Mouse (Mus musculus) limb, embryonic 13.5 days (tissue): Measurements from ENCODE around the gene Tdp2. TPM values are rescaled to one million over a fixed set of nuclear protein-coding genes. Genes with fewer than 3 reads are reported as not detected.
A peak's percentile ranks its signal among the peaks of the same experiment; 100 is the strongest.
"Not testable (repeated sequence)": the region's sequence is repeated elsewhere in the genome, so short reads cannot be mapped to it uniquely, and the experiment has no call there.

Experiments
- ATAC-seq: fragments of 200-750 bp; cut with Nextera tagmentation; 2 replicates; pipeline ENCODE4 v1.8.0; 2017; ENCODE audit warnings: low read depth, moderate number of reproducible peaks, moderate TSS enrichment; ENCODE audit not compliant: low FRiP score
- H3K27ac ChIP-seq: fragments of 300-500 bp; sonication (generic); 2 replicates; pipeline ENCODE4 v1.5.1; 2015; ENCODE audit warnings: inconsistent platforms, mild to moderate bottlenecking, moderate library complexity
- H3K27me3 ChIP-seq: fragments of 300-500 bp; sonication (generic); 2 replicates; pipeline ENCODE4 v1.6.1; 2015; ENCODE audit warnings: mild to moderate bottlenecking, inconsistent platforms
- H3K36me3 ChIP-seq: fragments of 300-500 bp; sonication (generic); 2 replicates; pipeline ENCODE4 v1.6.1; 2015; ENCODE audit warnings: inconsistent platforms, mild to moderate bottlenecking, moderate library complexity
- H3K4me1 ChIP-seq: fragments of 300-500 bp; sonication (generic); 2 replicates; pipeline ENCODE4 v1.6.1; 2015; ENCODE audit warnings: inconsistent platforms
- H3K4me2 ChIP-seq: fragments of 300-500 bp; sonication (generic); replicated peaks from 2 replicates; pipeline ENCODE4 v1.6.1; 2015; ENCODE audit warnings: inconsistent platforms, mild to moderate bottlenecking, moderate library complexity
- H3K4me3 ChIP-seq: fragments of 300-500 bp; sonication (generic); 2 replicates; pipeline ENCODE4 v1.5.1; 2015; ENCODE audit warnings: moderate library complexity, mild to moderate bottlenecking, inconsistent platforms
- H3K9ac ChIP-seq: fragments of 300-500 bp; sonication (generic); 2 replicates; pipeline ENCODE4 v1.6.1; 2015; ENCODE audit warnings: mild to moderate bottlenecking, inconsistent platforms
- H3K9me3 ChIP-seq: fragments of 300-500 bp; sonication (generic); 2 replicates; pipeline ENCODE4 v1.6.1; 2016; ENCODE audit warnings: inconsistent platforms
- WGBS: fragments of 180-500 bp; shearing (Covaris S2); methylation state at CpG from one replicate; pipeline ENCODE4 v1.1.7; 2015; 5-methylcytosine and 5-hydroxymethylcytosine counted together
- polyA plus RNA-seq: library from polyadenylated mRNA; unstranded; fragments of >200 nt; fragmentation: Nextera tagmentation; extraction: Ambion mirVana; gene quantifications from 2 replicates; pipeline ENCODE4 v1.2.1, GENCODE M21; 2015

The Tdp2 gene
- polyA plus RNA-seq, 1 experiment from 2014 or later: 53.8 TPM

DNA sequence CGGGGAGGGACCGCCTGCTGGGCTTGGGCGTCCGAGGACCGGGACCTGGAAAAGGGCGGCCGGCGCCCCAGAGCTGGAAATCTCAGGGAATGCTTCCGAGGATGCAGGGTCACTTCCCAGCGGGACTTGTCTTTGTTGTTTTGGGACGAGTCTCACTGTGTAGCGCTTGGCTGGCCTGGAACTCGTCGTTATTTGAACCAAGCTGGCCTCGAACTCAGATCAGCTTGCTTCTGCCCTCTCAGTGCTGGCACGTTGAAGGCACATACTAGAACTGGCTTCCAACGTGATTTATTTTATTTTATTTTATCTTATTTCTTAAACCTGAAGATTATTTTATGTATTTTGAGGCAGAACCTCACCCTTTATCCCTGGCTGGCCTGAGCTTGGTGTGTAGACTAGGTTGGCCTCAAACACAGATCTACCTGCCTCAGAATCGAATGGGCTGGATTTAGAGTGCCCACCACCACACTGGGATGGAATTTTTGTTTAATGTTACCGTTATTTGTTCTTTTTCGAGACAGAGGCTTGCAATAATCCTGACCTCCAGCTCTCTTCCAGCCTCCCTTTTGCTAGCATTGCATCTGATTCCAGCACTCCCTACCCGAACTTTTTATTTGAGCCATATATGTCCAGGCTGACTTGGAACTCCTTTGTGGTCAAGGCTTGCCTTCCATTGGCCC is 792 bp downstream of the Tdp2 start:
- Histone ChIP-seq H3K9me3 (no peaks in the 10 kb centered on the region), H3K4me1 (peaks cover 28% of the 10 kb centered on the region), H3K36me3 (peaks cover 8% of the 10 kb centered on the region; the same call in 1 of the 2 replicates), H3K9ac (peak overlapping the region; percentile 95), H3K4me3 (peak overlapping the region; percentile 96), H3K4me2 (peak overlapping the region; percentile 87), H3K27ac (peak overlapping the region; percentile 88), H3K27me3 (no peaks in the 10 kb centered on the region)
- 4% methylated on average over 21 of the region's 21 CpGs for WGBS
- ATAC-seq: peak; percentile 10; the same call in 1 of the 2 replicates

DNA sequence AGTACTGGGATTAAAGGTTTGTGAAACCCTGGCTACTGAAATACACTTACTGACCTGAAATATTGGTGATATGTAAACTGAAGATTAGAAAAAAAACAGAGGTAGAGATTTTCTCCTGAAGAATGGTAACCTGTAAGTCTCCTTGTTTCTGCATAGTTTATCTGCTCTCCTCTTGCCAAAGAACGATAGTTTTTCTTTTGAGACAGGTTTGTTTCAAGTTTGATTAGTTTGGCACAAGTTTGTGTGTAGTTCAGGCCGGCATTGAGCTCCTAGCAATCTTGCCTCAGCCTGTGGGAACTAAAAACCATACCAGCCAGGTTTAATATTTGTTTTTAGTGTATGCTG is 1.3 kb downstream of the Tdp2 start:
- ATAC-seq: no peak
- Histone ChIP-seq H3K4me2 (peak overlapping the region; percentile 87), H3K4me1 (peaks cover 28% of the 10 kb centered on the region), H3K9me3 (no peaks in the 10 kb centered on the region), H3K27ac (no peak overlapping the region), H3K36me3 (peaks cover 12% of the 10 kb centered on the region; the same call in 1 of the 2 replicates), H3K27me3 (no peaks in the 10 kb centered on the region), H3K4me3 (peak overlapping the region; percentile 96), H3K9ac (peak overlapping the region; percentile 95)
- 58% methylated on average over 2 of the region's 2 CpGs for WGBS

DNA sequence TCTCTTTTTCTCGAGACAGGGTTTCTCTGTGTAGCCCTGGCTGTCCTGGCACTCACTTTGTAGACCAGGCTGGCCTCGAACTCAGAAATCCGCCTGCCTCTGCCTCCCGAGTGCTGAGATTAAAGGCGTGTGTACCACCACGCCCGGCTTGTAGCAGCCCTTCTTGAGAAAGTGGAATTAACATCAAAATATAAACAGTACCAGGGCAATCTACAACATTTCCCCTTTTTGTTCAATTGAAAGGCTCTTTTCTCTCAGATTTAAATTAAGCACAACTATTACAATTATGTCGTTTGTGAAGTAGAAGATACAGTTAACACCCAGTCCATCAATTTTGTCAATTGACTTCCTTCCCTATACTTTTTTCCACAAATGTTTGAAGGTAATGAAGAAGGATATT is 6.3 kb downstream of the Tdp2 start:
- not testable (repeated sequence) for ATAC-seq, H3K4me2 ChIP-seq, H3K27me3 ChIP-seq, H3K9me3 ChIP-seq, H3K9ac ChIP-seq, H3K4me3 ChIP-seq, H3K27ac ChIP-seq
- peaks cover 19% of the 10 kb centered on the region for H3K4me1 ChIP-seq
- WGBS: 92% methylated on average over 8 of the region's 8 CpGs
- peaks cover 41% of the 10 kb centered on the region for H3K36me3 ChIP-seq

DNA sequence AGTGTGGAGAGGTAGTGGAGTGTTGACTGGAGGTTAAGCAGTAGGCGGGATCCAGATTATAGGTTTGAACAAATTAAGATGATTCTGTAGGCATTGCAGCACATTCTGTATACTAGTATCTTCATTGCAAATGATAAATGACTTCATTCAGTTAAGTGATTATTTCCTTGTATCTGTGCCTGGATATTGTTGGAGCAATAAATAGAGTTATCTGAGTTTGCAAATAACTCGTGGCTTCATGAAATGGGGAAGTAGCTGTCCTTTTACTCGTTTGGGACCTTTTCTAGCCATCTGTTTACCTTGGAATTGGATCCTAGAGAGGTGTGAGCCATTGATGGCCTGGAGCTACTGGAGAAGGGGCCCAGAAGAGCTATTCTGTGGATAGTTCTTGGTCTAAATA is 8.4 kb downstream of the Tdp2 start:
- no peak overlapping the region for H3K9ac ChIP-seq
- WGBS: 78% methylated on average over 3 of the region's 3 CpGs
- H3K36me3 ChIP-seq: peaks cover 41% of the 10 kb centered on the region
- no peaks in the 10 kb centered on the region for H3K9me3 ChIP-seq
- H3K27me3 ChIP-seq: no peaks in the 10 kb centered on the region
- no peak overlapping the region for H3K4me3 ChIP-seq
- ATAC-seq: no peak
- no peak overlapping the region for H3K4me2 ChIP-seq
- peaks cover 3% of the 10 kb centered on the region for H3K4me1 ChIP-seq
- no peak overlapping the region for H3K27ac ChIP-seq

DNA sequence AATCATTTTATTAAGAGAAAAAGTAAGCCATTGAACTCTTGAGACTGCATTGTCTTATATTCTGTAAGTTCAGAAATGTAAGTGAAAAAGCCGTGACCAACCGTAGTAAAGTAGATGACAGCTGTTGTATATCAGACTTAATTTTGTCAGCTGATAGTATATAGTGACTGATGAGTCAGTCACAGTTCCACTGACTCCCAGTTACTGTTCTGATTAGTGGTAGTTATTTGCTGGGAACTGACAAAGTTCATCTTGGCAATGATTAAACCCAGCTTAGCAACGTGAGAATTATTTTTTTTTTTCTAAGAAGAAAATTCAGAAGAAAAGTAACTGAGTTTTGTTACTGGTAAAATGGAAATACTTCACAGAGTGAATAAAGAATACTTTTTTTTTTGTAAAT is 10.2 kb downstream of the Tdp2 start:
- Histone ChIP-seq H3K36me3 (peaks cover 34% of the 10 kb centered on the region), H3K9ac (no peak overlapping the region), H3K27ac (no peak overlapping the region), H3K9me3 (no peaks in the 10 kb centered on the region), H3K4me2 (no peak overlapping the region), H3K4me3 (no peak overlapping the region), H3K4me1 (peaks cover 8% of the 10 kb centered on the region), H3K27me3 (no peaks in the 10 kb centered on the region)
- 82% methylated on average over 3 of the region's 3 CpGs for WGBS
- ATAC-seq: no peak

DNA sequence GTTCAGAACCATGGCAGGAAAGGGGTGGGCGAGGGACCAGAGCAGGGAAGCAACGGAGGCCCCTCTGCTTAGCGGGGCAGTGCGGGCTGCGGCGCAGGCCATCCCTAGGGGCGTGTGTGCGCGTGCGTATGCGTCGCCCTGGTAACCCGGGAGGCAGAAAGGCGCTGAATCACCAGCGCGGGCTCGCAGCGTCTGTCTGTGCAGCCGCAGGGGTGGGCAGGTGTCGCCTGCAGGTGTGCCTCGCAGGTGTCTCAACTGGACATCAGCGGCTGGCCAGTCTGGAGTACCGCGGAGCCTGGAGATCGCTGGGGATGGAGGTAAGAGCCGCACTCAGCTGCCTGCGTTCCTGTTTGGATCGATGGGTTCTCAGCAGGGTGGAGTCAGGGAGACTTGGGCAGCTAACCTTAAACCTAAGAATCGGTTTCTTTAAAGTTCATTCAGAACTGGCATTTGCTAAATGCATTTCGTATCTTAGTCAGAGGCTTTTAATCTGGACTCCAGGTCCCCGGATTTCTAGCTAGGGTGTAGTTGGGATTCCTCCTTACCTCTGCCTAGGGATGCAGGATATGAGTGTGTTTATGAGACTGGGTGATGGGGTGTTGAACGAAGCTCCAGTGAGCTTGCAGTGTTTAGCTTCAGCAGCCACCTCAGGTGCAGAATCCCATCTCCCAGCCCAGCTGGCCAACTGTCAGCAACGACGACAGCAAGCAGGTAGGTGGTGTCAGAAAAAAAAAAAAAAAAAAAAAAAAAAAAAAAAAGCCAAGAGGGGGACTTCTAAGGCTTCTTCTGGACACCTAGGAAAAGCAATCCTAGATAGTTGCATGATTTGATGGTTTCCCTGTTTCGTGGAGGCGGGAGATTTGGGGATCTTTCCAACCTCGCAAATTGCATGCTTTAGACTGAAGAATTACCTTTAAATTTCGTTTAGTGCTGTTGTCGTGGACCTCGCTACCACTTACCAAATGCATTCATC is 13.8 kb downstream of the Tdp2 start, which contains the start of gene D130043K22Rik:
Gene D130043K22Rik (plus strand): TSS at position 153 of the 973 bp plus-strand sequence.
- Histone ChIP-seq H3K4me3 (peak within 1 kb of the TSS; percentile 48), H3K4me2 (peak within 1 kb of the TSS; percentile 95), H3K27ac (no peak within 1 kb of the TSS), H3K36me3 (peaks cover 12% of the 10 kb centered on the region), H3K9ac (peak within 1 kb of the TSS; percentile 66), H3K27me3 (no peaks in the 10 kb centered on the region), H3K4me1 (peaks cover 8% of the 10 kb centered on the region), H3K9me3 (no peaks in the 10 kb centered on the region)
- peak; percentile 73; the same call in 1 of the 2 replicates for ATAC-seq
- WGBS: 13% methylated on average over 40 of the region's 40 CpGs

DNA sequence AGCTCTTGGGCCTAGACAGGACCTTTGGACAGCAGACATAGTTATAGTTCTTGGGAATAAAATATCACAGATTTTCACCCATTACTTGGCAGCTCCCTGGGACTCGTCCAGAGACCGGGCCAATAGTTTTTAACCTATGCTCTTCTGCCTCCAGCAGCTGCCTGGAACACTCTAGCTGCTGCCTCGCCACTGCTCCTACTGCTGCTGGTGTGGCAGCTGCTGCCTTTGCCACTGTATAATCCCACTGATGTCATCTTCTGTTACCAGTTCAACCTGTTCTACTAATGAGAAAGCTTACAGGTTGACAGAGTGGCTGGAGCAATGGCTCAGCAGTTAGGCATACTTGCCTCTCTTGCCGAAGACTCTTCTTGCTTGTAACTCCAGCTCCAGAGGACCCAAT is 17.8 kb downstream of the Tdp2 start:
- H3K27ac ChIP-seq: no peak overlapping the region
- no peak overlapping the region for H3K4me3 ChIP-seq
- no peaks in the 10 kb centered on the region for H3K9me3 ChIP-seq
- peaks cover 8% of the 10 kb centered on the region for H3K4me1 ChIP-seq
- no peak overlapping the region for H3K9ac ChIP-seq
- no peak overlapping the region for H3K4me2 ChIP-seq
- WGBS: 86% methylated on average over 4 of the region's 4 CpGs
- H3K36me3 ChIP-seq: no peaks in the 10 kb centered on the region
- H3K27me3 ChIP-seq: no peaks in the 10 kb centered on the region
- no peak for ATAC-seq

DNA sequence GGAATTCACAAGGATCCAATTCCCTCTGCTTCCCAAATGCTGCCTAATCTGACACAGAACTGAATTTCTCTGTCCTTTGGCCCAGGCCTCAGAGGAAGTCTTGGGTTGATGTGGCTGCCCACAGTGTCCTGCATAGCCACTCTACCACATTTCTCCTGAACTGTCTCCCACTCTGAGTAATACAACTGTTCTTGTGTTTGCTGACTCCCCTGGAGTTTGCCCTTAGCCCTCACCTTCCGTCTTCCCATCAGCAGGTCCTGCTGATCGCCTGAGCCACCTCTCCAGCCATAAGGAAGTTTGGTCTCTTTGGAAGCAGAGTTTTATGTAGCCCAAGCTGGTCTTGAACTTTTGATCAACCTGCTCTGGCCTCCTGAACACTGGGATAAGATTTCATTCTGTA is 20.5 kb downstream of the Tdp2 start:
- Histone ChIP-seq H3K4me1 (no peaks in the 10 kb centered on the region), H3K4me3 (no peak overlapping the region), H3K27ac (no peak overlapping the region), H3K9ac (no peak overlapping the region), H3K4me2 (no peak overlapping the region), H3K36me3 (no peaks in the 10 kb centered on the region), H3K9me3 (no peaks in the 10 kb centered on the region), H3K27me3 (no peaks in the 10 kb centered on the region)
- WGBS: 76% methylated on average over 2 of the region's 2 CpGs
- no peak for ATAC-seq

DNA sequence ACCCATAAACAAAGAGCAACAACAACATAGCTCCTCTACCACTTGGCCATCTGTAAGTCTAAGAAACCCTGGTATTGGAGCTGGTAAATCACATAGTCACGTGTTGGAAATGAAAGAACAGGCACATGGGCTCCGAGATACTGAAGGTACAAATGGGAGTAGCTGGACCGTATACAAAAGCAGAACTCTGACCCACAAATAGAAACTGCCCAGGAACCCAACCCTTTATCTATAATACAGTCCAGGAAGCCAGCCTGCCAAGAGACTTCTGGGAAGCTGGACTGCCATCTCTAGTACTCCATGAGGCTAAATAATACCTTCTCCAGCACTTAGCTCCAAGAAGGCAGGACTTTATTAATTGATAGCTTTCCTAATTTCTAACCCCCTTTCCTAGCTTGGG is 21.1 kb downstream of the Tdp2 start:
- WGBS: 86% methylated on average over 3 of the region's 3 CpGs
- Histone ChIP-seq H3K27me3 (no peaks in the 10 kb centered on the region), H3K27ac (no peak overlapping the region), H3K4me2 (no peak overlapping the region), H3K4me1 (no peaks in the 10 kb centered on the region), H3K9me3 (no peaks in the 10 kb centered on the region), H3K4me3 (no peak overlapping the region), H3K36me3 (no peaks in the 10 kb centered on the region), H3K9ac (no peak overlapping the region)
- ATAC-seq: no peak

DNA sequence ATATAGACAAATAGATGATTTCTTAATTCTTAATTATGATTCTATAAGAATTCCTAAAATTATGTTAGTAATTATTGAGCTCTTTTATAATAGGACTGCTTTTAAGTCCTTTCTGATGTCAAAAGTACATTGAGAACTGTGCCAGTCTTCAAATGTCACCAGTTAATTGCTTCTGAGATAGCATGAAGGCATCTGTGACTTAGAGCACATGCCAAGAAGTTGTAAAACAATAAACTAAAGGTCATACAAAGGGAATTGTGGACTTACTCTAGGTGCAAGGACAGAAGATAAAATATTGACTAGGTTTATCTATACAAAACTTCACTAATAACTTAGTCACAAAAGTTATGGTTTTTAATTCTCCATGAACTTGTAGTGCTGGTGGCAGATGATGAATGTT is 27.6 kb downstream of the Tdp2 start:
- H3K4me3 ChIP-seq: no peak overlapping the region
- H3K27ac ChIP-seq: no peak overlapping the region
- no peak overlapping the region for H3K9ac ChIP-seq
- H3K36me3 ChIP-seq: no peaks in the 10 kb centered on the region
- no peak for ATAC-seq
- no peaks in the 10 kb centered on the region for H3K9me3 ChIP-seq
- H3K4me2 ChIP-seq: no peak overlapping the region
- peaks cover 19% of the 10 kb centered on the region; the same call in 1 of the 2 replicates for H3K4me1 ChIP-seq
- H3K27me3 ChIP-seq: no peaks in the 10 kb centered on the region

DNA sequence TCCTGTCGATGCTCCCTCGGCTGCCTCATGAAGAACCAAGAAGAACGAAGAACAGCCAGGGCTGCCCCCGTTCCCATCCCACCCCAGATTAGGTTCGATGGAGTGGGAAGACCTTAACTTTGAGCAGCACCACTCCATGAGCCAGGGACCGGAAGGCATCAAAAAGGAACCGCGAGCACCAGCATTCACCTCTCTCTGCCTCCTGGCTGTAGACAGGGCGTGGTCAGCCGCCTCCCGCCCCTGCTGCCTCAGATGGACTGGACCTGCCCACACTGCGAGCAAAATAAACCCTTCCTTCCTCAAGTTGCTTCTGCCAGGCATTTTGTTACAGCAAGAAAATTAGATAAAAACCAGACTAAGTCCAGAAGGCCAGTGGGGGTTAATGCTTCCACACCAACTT is 29.6 kb downstream of the Tdp2 start:
- Histone ChIP-seq H3K27me3 (no peaks in the 10 kb centered on the region), H3K36me3 (no peaks in the 10 kb centered on the region), H3K27ac (no peak overlapping the region), H3K4me2 (no peak overlapping the region), H3K9ac (no peak overlapping the region), H3K9me3 (no peaks in the 10 kb centered on the region), H3K4me3 (no peak overlapping the region), H3K4me1 (peaks cover 19% of the 10 kb centered on the region; the same call in 1 of the 2 replicates)
- no peak for ATAC-seq
- WGBS: 53% methylated on average over 12 of the region's 12 CpGs

DNA sequence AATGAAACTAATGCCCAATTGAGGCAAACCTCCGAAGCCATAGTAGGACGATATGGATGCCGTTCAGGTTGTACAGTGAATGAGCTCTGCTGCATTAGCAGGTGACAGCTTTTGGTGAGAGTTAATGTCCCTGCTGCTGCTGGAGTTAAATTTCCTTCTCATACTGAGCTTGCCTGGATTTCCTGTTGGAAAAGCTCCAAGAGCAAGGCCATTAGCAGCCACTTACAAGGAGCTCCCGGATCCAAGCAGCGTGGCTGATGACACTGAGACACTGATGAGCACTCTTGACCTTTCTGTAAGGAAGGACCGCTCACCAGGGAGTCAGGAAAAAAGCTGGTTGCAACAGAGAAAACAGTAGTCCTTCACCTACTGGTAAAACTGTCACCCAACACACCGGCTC is 30.5 kb downstream of the Tdp2 start:
- no peak overlapping the region for H3K9ac ChIP-seq
- H3K27ac ChIP-seq: no peak overlapping the region
- no peaks in the 10 kb centered on the region for H3K36me3 ChIP-seq
- H3K27me3 ChIP-seq: no peaks in the 10 kb centered on the region
- no peak overlapping the region for H3K4me2 ChIP-seq
- no peak overlapping the region for H3K4me3 ChIP-seq
- H3K4me1 ChIP-seq: peaks cover 19% of the 10 kb centered on the region; the same call in 1 of the 2 replicates
- 52% methylated on average over 7 of the region's 7 CpGs for WGBS
- no peak for ATAC-seq
- no peaks in the 10 kb centered on the region for H3K9me3 ChIP-seq
